Mouse (Mus musculus) cerebellum, adult 2 months (tissue): ENCODE measurements at regions not wholly inside any gene's neighbourhood (a gene's known extent, or its start where the extent isn't known, plus 50 kb on each side); places are given as distances from the start of the nearest gene placed in this dataset.

ENCODE experiments used
- CTCF ChIP-seq: fragments of 200-500 bp; IDR thresholded peaks from 2 replicates; pipeline ENCODE4 v1.5.1; 2011; ENCODE audit warnings: low read depth, mild to moderate bottlenecking, control low read depth, low read length, moderate library complexity, borderline replicate concordance; ENCODE audit not compliant: insufficient read depth
- POLR2A ChIP-seq: fragments of 200-500 bp; IDR thresholded peaks from 2 replicates; pipeline ENCODE4 v1.6.1; 2011; ENCODE audit warnings: low read length, control low read depth, borderline replicate concordance; ENCODE audit not compliant: insufficient read depth

GRCm38 (mm10) chr5:120304295-120304701, 127.2 kb upstream of the Lhx5 start:
- TF ChIP-seq CTCF = no peak
- no peak for TF ChIP-seq POLR2A
